Mouse (Mus musculus): ENCODE measurements at regions not wholly inside any gene's neighbourhood (a gene's known extent, or its start where the extent isn't known, plus 50 kb on each side); places are given as distances from the start of the nearest gene placed in this dataset.

DNA sequence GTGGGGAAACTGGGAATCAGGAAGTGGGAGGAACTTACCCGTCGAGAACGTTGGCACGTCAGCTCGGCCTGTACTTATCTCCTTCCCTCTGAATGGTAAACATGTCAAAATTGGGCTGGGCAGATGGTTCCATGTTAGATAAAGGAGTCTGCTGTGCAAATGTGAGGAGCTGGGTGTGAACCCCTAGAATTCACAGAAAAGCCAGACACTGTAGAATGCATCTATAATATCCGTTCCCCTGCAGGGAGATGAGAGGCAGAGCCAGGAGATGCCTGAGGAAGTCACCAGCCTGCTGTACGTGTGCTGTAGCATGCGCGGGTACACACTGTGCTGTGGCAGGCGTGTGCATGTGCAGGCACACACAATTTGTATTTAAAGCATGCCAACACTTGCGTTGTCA, 381.0 kb downstream of the Matn1 start:
- no peak for ATAC-seq (ENCODE audit: low FRiP score)
- WGBS, result 94% methylated on average over 11 of the region's 11 CpGs
- Histone ChIP-seq H3K4me1 (replicated peaks; ENCODE audit: control insufficient read depth, insufficient read depth, low read length) (no peaks in the 10 kb centered on the region), H3K36me3 (ENCODE audit: control insufficient read depth, insufficient read depth, low read length) (no peaks in the 10 kb centered on the region), H3K9me3 (ENCODE audit: control insufficient read depth, low read length) (no peaks in the 10 kb centered on the region), H3K9ac (ENCODE audit: low read depth, low read length) (no peak overlapping the region), H3K4me2 (replicated peaks; ENCODE audit: low read depth, low read length) (no peak overlapping the region), H3K27me3 (ENCODE audit: control insufficient read depth, insufficient read depth, low read length) (no peaks in the 10 kb centered on the region), H3K27ac (ENCODE audit: low read depth, low read length) (no peak overlapping the region), H3K4me3 (ENCODE audit: low read depth, low read length) (no peak overlapping the region)
- no peak for DNase-seq (ENCODE audit: low spot score)

DNA sequence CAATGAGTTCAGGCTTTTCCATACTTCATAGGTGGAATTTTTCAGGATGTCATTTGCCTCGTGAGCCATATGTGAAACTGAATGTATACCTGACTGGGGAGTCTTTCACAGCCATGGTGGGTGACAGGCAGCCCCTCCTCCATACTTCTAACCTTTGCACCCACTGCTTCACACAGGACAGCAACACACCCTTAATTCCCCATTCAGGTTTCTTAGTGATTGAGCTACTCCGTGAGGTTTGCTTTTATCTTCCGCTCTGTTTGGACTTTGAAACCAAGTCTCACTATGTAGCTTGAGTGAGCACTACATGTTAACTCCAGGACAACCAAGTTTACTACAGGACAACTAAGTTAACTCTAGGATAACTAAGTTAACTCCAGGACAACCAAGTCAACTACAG, 381.4 kb downstream of the Matn1 start:
- ATAC-seq (ENCODE audit: low FRiP score) (no peak), DNase-seq (ENCODE audit: low spot score) (no peak)
- Histone ChIP-seq H3K9ac (ENCODE audit: low read depth, low read length) (no peak overlapping the region), H3K4me1 (replicated peaks; ENCODE audit: control insufficient read depth, insufficient read depth, low read length) (no peaks in the 10 kb centered on the region), H3K27ac (ENCODE audit: low read depth, low read length) (no peak overlapping the region), H3K4me2 (replicated peaks; ENCODE audit: low read depth, low read length) (no peak overlapping the region), H3K27me3 (ENCODE audit: control insufficient read depth, insufficient read depth, low read length) (no peaks in the 10 kb centered on the region), H3K36me3 (ENCODE audit: control insufficient read depth, insufficient read depth, low read length) (no peaks in the 10 kb centered on the region), H3K4me3 (ENCODE audit: low read depth, low read length) (no peak overlapping the region), H3K9me3 (ENCODE audit: control insufficient read depth, low read length) (no peaks in the 10 kb centered on the region)
- 94% methylated on average over 3 of the region's 3 CpGs for WGBS

DNA sequence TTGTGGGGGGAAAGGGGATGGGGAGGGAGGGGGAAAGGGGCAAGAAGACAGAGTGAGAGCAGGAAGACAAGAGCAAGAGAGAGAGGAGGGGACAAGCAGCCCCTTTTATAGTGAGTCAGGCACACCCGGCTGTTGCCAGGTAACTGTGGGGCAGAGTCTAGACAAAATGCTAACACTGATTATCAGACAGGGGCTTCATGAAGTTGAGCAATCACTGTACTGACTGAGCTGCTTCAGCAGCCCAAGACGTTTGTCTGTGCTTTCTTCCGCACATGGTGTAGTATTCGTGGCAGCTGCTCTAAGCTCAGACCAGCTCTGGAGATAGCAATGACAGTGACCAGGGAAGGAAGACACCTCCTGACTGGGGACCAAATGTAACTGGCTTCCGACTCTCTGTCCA, 385.2 kb downstream of the Matn1 start:
- Histone ChIP-seq H3K9me3 (ENCODE audit: control insufficient read depth, low read length) (no peaks in the 10 kb centered on the region), H3K4me2 (replicated peaks; ENCODE audit: low read depth, low read length) (no peak overlapping the region), H3K27ac (ENCODE audit: low read depth, low read length) (no peak overlapping the region), H3K4me1 (replicated peaks; ENCODE audit: control insufficient read depth, insufficient read depth, low read length) (no peaks in the 10 kb centered on the region), H3K36me3 (ENCODE audit: control insufficient read depth, insufficient read depth, low read length) (no peaks in the 10 kb centered on the region), H3K9ac (ENCODE audit: low read depth, low read length) (no peak overlapping the region), H3K4me3 (ENCODE audit: low read depth, low read length) (no peak overlapping the region), H3K27me3 (ENCODE audit: control insufficient read depth, insufficient read depth, low read length) (no peaks in the 10 kb centered on the region)
- ATAC-seq (ENCODE audit: low FRiP score) (no peak), DNase-seq (ENCODE audit: low spot score) (no peak)
- 68% methylated on average over 5 of the region's 5 CpGs for WGBS

DNA sequence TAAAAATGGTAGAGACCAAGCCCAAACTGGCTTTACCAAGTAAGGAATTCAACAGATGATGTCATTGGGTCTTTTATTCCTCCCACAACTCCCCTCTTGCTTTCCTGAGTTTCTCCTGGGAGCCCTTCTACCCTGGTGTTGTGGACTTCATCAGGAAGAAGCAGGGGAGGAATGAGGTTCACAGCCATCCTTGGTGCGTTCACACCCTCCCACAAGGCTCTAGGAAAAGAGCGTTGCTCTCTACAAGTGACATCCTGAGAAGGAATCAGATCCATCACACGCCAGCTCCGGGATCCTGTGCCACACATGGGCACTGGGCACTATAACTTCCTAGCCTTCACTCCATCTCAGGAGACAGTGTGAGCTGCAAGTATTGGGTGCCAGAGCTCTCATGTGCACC, 387.5 kb downstream of the Matn1 start:
- H3K9ac ChIP-seq (ENCODE audit: low read depth, low read length), result no peak overlapping the region

GRCm38 (mm10) chr4:131336801-131337200, 392.6 kb downstream of the Matn1 start:
- Histone ChIP-seq H3K27ac (ENCODE audit: low read depth, low read length) (no peak overlapping the region), H3K9me3 (ENCODE audit: control insufficient read depth, low read length) (no peaks in the 10 kb centered on the region), H3K4me2 (replicated peaks; ENCODE audit: low read depth, low read length) (no peak overlapping the region), H3K4me3 (ENCODE audit: low read depth, low read length) (no peak overlapping the region), H3K27me3 (ENCODE audit: control insufficient read depth, insufficient read depth, low read length) (no peaks in the 10 kb centered on the region), H3K4me1 (replicated peaks; ENCODE audit: control insufficient read depth, insufficient read depth, low read length) (no peaks in the 10 kb centered on the region), H3K9ac (ENCODE audit: low read depth, low read length) (no peak overlapping the region), H3K36me3 (ENCODE audit: control insufficient read depth, insufficient read depth, low read length) (no peaks in the 10 kb centered on the region)
- 87% methylated on average over 3 of the region's 3 CpGs for WGBS
- ATAC-seq (ENCODE audit: low FRiP score) (no peak), DNase-seq (ENCODE audit: low spot score) (no peak)

More for the DNA sequence above, 387.5 kb downstream of the Matn1 start:
- ATAC-seq (ENCODE audit: low FRiP score), result no peak
- Histone ChIP-seq H3K27me3 (ENCODE audit: control insufficient read depth, insufficient read depth, low read length) (no peaks in the 10 kb centered on the region), H3K27ac (ENCODE audit: low read depth, low read length) (no peak overlapping the region), H3K4me2 (replicated peaks; ENCODE audit: low read depth, low read length) (no peak overlapping the region), H3K9me3 (ENCODE audit: control insufficient read depth, low read length) (no peaks in the 10 kb centered on the region), H3K4me3 (ENCODE audit: low read depth, low read length) (no peak overlapping the region), H3K36me3 (ENCODE audit: control insufficient read depth, insufficient read depth, low read length) (no peaks in the 10 kb centered on the region), H3K4me1 (replicated peaks; ENCODE audit: control insufficient read depth, insufficient read depth, low read length) (no peaks in the 10 kb centered on the region)
- no peak for DNase-seq (ENCODE audit: low spot score)
- 87% methylated on average over 4 of the region's 4 CpGs for WGBS

- H3K27ac ChIP-seq (ENCODE audit: low read depth, low read length), result no peak overlapping the region
- no peaks in the 10 kb centered on the region for H3K27me3 ChIP-seq (ENCODE audit: control insufficient read depth, insufficient read depth, low read length)
- ATAC-seq (ENCODE audit: low FRiP score) (0 out of 2 replicates have a peak, but pooled peaks have one; percentile 12), DNase-seq (ENCODE audit: low spot score) (peak; percentile 12)
- H3K9me3 ChIP-seq (ENCODE audit: control insufficient read depth, low read length), result no peaks in the 10 kb centered on the region
- H3K36me3 ChIP-seq (ENCODE audit: control insufficient read depth, insufficient read depth, low read length), result no peaks in the 10 kb centered on the region
- H3K4me1 ChIP-seq (replicated peaks; ENCODE audit: control insufficient read depth, insufficient read depth, low read length), result no peaks in the 10 kb centered on the region
- H3K4me2 ChIP-seq (replicated peaks; ENCODE audit: low read depth, low read length), result no peak overlapping the region
- WGBS, result 54% methylated on average over 9 of the region's 9 CpGs
- no peak overlapping the region for H3K4me3 ChIP-seq (ENCODE audit: low read depth, low read length)
- H3K9ac ChIP-seq (ENCODE audit: low read depth, low read length), result no peak overlapping the region
These were observed 397.0 kb downstream of the Matn1 start for GRCm38 (mm10) chr4:131340993-131341695.

GRCm38 (mm10) chr4:131346727-131347126, 402.5 kb downstream of the Matn1 start:
- no peak overlapping the region for H3K27ac ChIP-seq (ENCODE audit: low read depth, low read length)
- ATAC-seq (ENCODE audit: low FRiP score) (no peak), DNase-seq (ENCODE audit: low spot score) (no peak)
- H3K4me2 ChIP-seq (replicated peaks; ENCODE audit: low read depth, low read length), result no peak overlapping the region
- WGBS, result 66% methylated on average over 3 of the region's 3 CpGs
- no peaks in the 10 kb centered on the region for H3K36me3 ChIP-seq (ENCODE audit: control insufficient read depth, insufficient read depth, low read length)
- no peaks in the 10 kb centered on the region for H3K27me3 ChIP-seq (ENCODE audit: control insufficient read depth, insufficient read depth, low read length)
- H3K4me3 ChIP-seq (ENCODE audit: low read depth, low read length), result no peak overlapping the region
- no peaks in the 10 kb centered on the region for H3K4me1 ChIP-seq (replicated peaks; ENCODE audit: control insufficient read depth, insufficient read depth, low read length)
- no peaks in the 10 kb centered on the region for H3K9me3 ChIP-seq (ENCODE audit: control insufficient read depth, low read length)
- no peak overlapping the region for H3K9ac ChIP-seq (ENCODE audit: low read depth, low read length)

GRCm38 (mm10) chr4:131350268-131350667, 406.1 kb downstream of the Matn1 start:
- no peaks in the 10 kb centered on the region for H3K27me3 ChIP-seq (ENCODE audit: control insufficient read depth, insufficient read depth, low read length)
- no peak overlapping the region for H3K4me2 ChIP-seq (replicated peaks; ENCODE audit: low read depth, low read length)
- H3K9me3 ChIP-seq (ENCODE audit: control insufficient read depth, low read length), result no peaks in the 10 kb centered on the region
- no peak overlapping the region for H3K27ac ChIP-seq (ENCODE audit: low read depth, low read length)
- ATAC-seq (ENCODE audit: low FRiP score), result no peak
- H3K4me3 ChIP-seq (ENCODE audit: low read depth, low read length), result no peak overlapping the region
- no peak for DNase-seq (ENCODE audit: low spot score)
- 85% methylated on average over 7 of the region's 7 CpGs for WGBS
- H3K9ac ChIP-seq (ENCODE audit: low read depth, low read length), result no peak overlapping the region
- H3K36me3 ChIP-seq (ENCODE audit: control insufficient read depth, insufficient read depth, low read length), result no peaks in the 10 kb centered on the region
- H3K4me1 ChIP-seq (replicated peaks; ENCODE audit: control insufficient read depth, insufficient read depth, low read length), result no peaks in the 10 kb centered on the region

- DNase-seq (ENCODE audit: low spot score) (no peak), ATAC-seq (ENCODE audit: low FRiP score) (no peak)
- no peak overlapping the region for H3K4me3 ChIP-seq (ENCODE audit: low read depth, low read length)
- H3K4me2 ChIP-seq (replicated peaks; ENCODE audit: low read depth, low read length), result no peak overlapping the region
- H3K36me3 ChIP-seq (ENCODE audit: control insufficient read depth, insufficient read depth, low read length), result no peaks in the 10 kb centered on the region
- WGBS, result 100% methylated on average over 3 of the region's 3 CpGs
- no peak overlapping the region for H3K27ac ChIP-seq (ENCODE audit: low read depth, low read length)
- no peaks in the 10 kb centered on the region for H3K9me3 ChIP-seq (ENCODE audit: control insufficient read depth, low read length)
- H3K4me1 ChIP-seq (replicated peaks; ENCODE audit: control insufficient read depth, insufficient read depth, low read length), result no peaks in the 10 kb centered on the region
- H3K27me3 ChIP-seq (ENCODE audit: control insufficient read depth, insufficient read depth, low read length), result no peaks in the 10 kb centered on the region
- H3K9ac ChIP-seq (ENCODE audit: low read depth, low read length), result no peak overlapping the region
These were observed 410.7 kb downstream of the Matn1 start for GRCm38 (mm10) chr4:131354908-131355307.

Measured in hindbrain, embryonic 11.5 days (tissue).